Mouse (Mus musculus) megakaryocyte, embryonic 14.5 days (primary cell): Measurements from ENCODE around the gene Gm17387.

Experiments used
- FLI1 ChIP-seq: IDR thresholded peaks from 2 replicates; pipeline ENCODE4 v1.6.1; 2012; ENCODE audit warnings: low read length, inconsistent platforms, mixed read lengths
- GATA1 ChIP-seq: IDR thresholded peaks from 3 replicates; pipeline ENCODE4 v1.6.1; 2012; ENCODE audit warnings: mixed read lengths, low read length, inconsistent platforms, borderline replicate concordance

- TF ChIP-seq GATA1 (no peak), FLI1 (no peak)
Measured at GRCm38 (mm10) chr7:141041661-141042060, 12.7 kb downstream of the Gm17387 start.
